Mouse (Mus musculus): Measurements from ENCODE around the gene Adra1b.

The Adra1b gene

GRCm38 (mm10) chr11:43901051-43901654 lies at the start of gene Adra1b:
Gene Adra1b (minus strand): TSS chr11:43901210.
- no peak for DNase-seq

- DNase-seq = no peak
These were observed 49.3 kb upstream of the Adra1b start for GRCm38 (mm10) chr11:43950274-43950673.

GRCm38 (mm10) chr11:43943781-43944180 lies 42.8 kb upstream of the Adra1b start:
- DNase-seq = no peak

- DNase-seq = no peak
These were observed 42.2 kb upstream of the Adra1b start for GRCm38 (mm10) chr11:43943167-43943566.

- DNase-seq = no peak
These were observed 39.6 kb upstream of the Adra1b start for GRCm38 (mm10) chr11:43940501-43941202.

- DNase-seq = no peak
These were observed 35.0 kb upstream of the Adra1b start for GRCm38 (mm10) chr11:43936023-43936422.

GRCm38 (mm10) chr11:43933480-43933879 lies 32.5 kb upstream of the Adra1b start:
- DNase-seq = no peak

- no peak for DNase-seq
These were observed 32.0 kb upstream of the Adra1b start for GRCm38 (mm10) chr11:43933000-43933399.

GRCm38 (mm10) chr11:43930191-43930590 lies 29.2 kb upstream of the Adra1b start:
- no peak for DNase-seq

- no peak for DNase-seq
These were observed 28.7 kb upstream of the Adra1b start for GRCm38 (mm10) chr11:43929706-43930105.

- peak; percentile 13 to 56 for DNase-seq
These were observed 28.2 kb upstream of the Adra1b start for GRCm38 (mm10) chr11:43929178-43929577.

GRCm38 (mm10) chr11:43927133-43927815 lies 26.3 kb upstream of the Adra1b start:
- no peak for DNase-seq

- DNase-seq = no peak
These were observed 25.2 kb upstream of the Adra1b start for GRCm38 (mm10) chr11:43926163-43926562.

GRCm38 (mm10) chr11:43925584-43925983 lies 24.6 kb upstream of the Adra1b start:
- DNase-seq = no peak

GRCm38 (mm10) chr11:43921701-43922100 lies 20.7 kb upstream of the Adra1b start:
- DNase-seq = no peak

- DNase-seq = no peak
These were observed 18.6 kb upstream of the Adra1b start for GRCm38 (mm10) chr11:43919492-43920055.

- peak; percentile 58 to 81 for DNase-seq
These were observed 13.8 kb upstream of the Adra1b start for GRCm38 (mm10) chr11:43914552-43915447.

- peak in 1 of 2 experiments; percentile 37 for DNase-seq
These were observed 11.3 kb upstream of the Adra1b start for GRCm38 (mm10) chr11:43912136-43912888.

GRCm38 (mm10) chr11:43911646-43912045 lies 10.6 kb upstream of the Adra1b start:
- no peak for DNase-seq

- DNase-seq = no peak
These were observed 2.3 kb upstream of the Adra1b start for GRCm38 (mm10) chr11:43903351-43903750.

GRCm38 (mm10) chr11:43899696-43900095 lies 1.3 kb downstream of the Adra1b start:
- DNase-seq = no peak

GRCm38 (mm10) chr11:43895323-43895722 lies 5.7 kb downstream of the Adra1b start:
- no peak for DNase-seq
